In the genomic region with DNA sequence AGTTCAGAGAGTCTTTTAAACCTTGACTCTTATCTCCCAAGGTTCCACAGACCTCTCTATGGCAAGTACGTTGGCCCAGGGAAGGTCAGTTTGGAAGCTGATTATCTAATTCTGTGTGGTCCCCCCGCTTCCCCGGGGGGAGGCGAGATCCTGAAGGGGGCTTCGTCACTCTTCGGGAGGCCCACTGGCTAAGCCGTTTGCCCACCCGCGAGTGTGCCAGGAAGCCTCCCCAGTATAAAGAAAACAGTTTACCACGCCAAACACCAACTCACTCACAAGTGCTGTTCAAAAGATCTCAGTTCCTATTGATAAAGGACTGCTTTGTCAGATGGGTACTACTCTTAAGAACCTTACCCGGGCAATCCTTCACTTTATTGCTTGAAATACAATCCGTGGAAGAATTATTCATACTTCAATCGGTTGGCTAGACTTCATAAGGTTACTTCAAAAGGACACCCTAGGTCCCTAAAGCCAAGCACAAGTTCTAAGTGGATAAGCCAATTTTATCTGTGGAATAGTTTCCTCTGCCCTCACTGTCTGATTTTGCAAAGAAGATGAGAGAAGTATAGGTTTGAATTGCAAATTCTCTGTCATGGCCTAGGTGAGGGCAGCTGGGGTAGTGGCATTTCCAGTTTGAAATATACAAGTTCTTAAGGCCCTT, we compare ENCODE assay signal across 7 mouse cellular contexts.
DNase-seq lines count a peak whose midpoint lies in the region; ATAC-seq and TF ChIP-seq lines count a peak whose summit lies in the region.

No protein-coding gene starts in this region.

- DNase-seq in lung, embryonic 14.5 days: no peak
- no peak for DNase-seq in lung, postnatal 25 days (ENCODE audit: low spot score)
- DNase-seq in limb, embryonic 11.5 days (ENCODE audit: low spot score): no peak
- DNase-seq in right cerebral cortex, postnatal 25 days: no peak
- no peak for DNase-seq in left cerebral cortex, postnatal 10 days (ENCODE audit: extremely low spot score in 1 of 2, low spot score in 2 of 2)

- no peaks in the 10 kb centered on the region for H3K9me3 ChIP-seq in lung, embryonic 14.5 days (ENCODE audit: low read depth, low read length)
- no peaks in the 10 kb centered on the region for H3K9me3 ChIP-seq in forebrain, embryonic 12.5 days
- H3K9me3 ChIP-seq in limb, embryonic 11.5 days (ENCODE audit: control insufficient read depth, low read length): no peaks in the 10 kb centered on the region
- H3K9me3 ChIP-seq in neural tube, embryonic 15.5 days (replicated peaks): no peaks in the 10 kb centered on the region

- peaks cover 7% of the 10 kb centered on the region; the same call in 1 of the 2 replicates for H3K4me1 ChIP-seq in lung, embryonic 14.5 days (ENCODE audit: insufficient read depth)
- peaks cover 28% of the 10 kb centered on the region for H3K4me1 ChIP-seq in forebrain, embryonic 12.5 days
- H3K4me1 ChIP-seq in limb, embryonic 11.5 days (ENCODE audit: control insufficient read depth, insufficient read depth, low read length): peaks cover 5% of the 10 kb centered on the region; the same call in 1 of the 2 replicates
- peaks cover 21% of the 10 kb centered on the region for H3K4me1 ChIP-seq in neural tube, embryonic 15.5 days

- peak overlapping the region; percentile 93 for H3K4me2 ChIP-seq in lung, embryonic 14.5 days
- peak overlapping the region; percentile 86 for H3K4me2 ChIP-seq in forebrain, embryonic 12.5 days
- no peak overlapping the region for H3K4me2 ChIP-seq in limb, embryonic 11.5 days (ENCODE audit: low read depth, severe bottlenecking)
- peak overlapping the region; percentile 98 for H3K4me2 ChIP-seq in neural tube, embryonic 15.5 days

- H3K9ac ChIP-seq in lung, embryonic 14.5 days: 0 out of 2 replicates have a peak overlapping the region, but pooled peaks have one; percentile 77
- H3K9ac ChIP-seq in forebrain, embryonic 12.5 days: peak overlapping the region; percentile 83
- H3K9ac ChIP-seq in limb, embryonic 11.5 days (ENCODE audit: low read length): no peak overlapping the region
- no peak overlapping the region for H3K9ac ChIP-seq in neural tube, embryonic 15.5 days (replicated peaks)

- no peaks in the 10 kb centered on the region for H3K36me3 ChIP-seq in lung, embryonic 14.5 days (ENCODE audit: insufficient read depth)
- no peaks in the 10 kb centered on the region for H3K36me3 ChIP-seq in forebrain, embryonic 12.5 days (replicated peaks)
- H3K36me3 ChIP-seq in limb, embryonic 11.5 days (ENCODE audit: control insufficient read depth, insufficient read depth, low read length): no peaks in the 10 kb centered on the region
- no peaks in the 10 kb centered on the region for H3K36me3 ChIP-seq in neural tube, embryonic 15.5 days

- H3K4me3 ChIP-seq in lung, embryonic 14.5 days (ENCODE audit: low read depth, low read length): peak overlapping the region; percentile 65
- peak overlapping the region; percentile 64 for H3K4me3 ChIP-seq in forebrain, embryonic 12.5 days (replicated peaks)
- H3K4me3 ChIP-seq in limb, embryonic 11.5 days (ENCODE audit: low read depth, low read length): 0 out of 2 replicates have a peak overlapping the region, but pooled peaks have one; percentile 55
- H3K4me3 ChIP-seq in neural tube, embryonic 15.5 days (replicated peaks): peak overlapping the region; percentile 71

- ATAC-seq in lung, embryonic 14.5 days (ENCODE audit: insufficient read depth): no peak
- no peak for ATAC-seq in forebrain, embryonic 12.5 days (ENCODE audit: low FRiP score)
- no peak for ATAC-seq in limb, embryonic 11.5 days (ENCODE audit: insufficient number of reproducible peaks, low FRiP score, low TSS enrichment, low read depth)
- no peak for ATAC-seq in neural tube, embryonic 15.5 days (ENCODE audit: low FRiP score)

- H3K27me3 ChIP-seq in lung, embryonic 14.5 days (ENCODE audit: insufficient read depth, low read length): 0 out of 2 replicates have a peak, but pooled peaks cover 4% of the 10 kb centered on the region
- peaks cover 14% of the 10 kb centered on the region; the same call in 1 of the 2 replicates for H3K27me3 ChIP-seq in forebrain, embryonic 12.5 days
- peaks cover 5% of the 10 kb centered on the region; the same call in 1 of the 2 replicates for H3K27me3 ChIP-seq in limb, embryonic 11.5 days (ENCODE audit: control insufficient read depth, insufficient read depth, low read length)
- peaks cover 11% of the 10 kb centered on the region for H3K27me3 ChIP-seq in neural tube, embryonic 15.5 days (replicated peaks)

- WGBS in lung, embryonic 14.5 days: 18% methylated on average over 13 of the region's 13 CpGs
- 3% methylated on average over 13 of the region's 13 CpGs for WGBS in forebrain, embryonic 12.5 days
- 16% methylated on average over 13 of the region's 13 CpGs for WGBS in limb, embryonic 11.5 days
- 6% methylated on average over 13 of the region's 13 CpGs for WGBS in neural tube, embryonic 15.5 days

- intact Hi-C loops in left cerebral cortex, postnatal 10 days (cut with DNase I): no loop called here

- no peak overlapping the region for H3K27ac ChIP-seq in lung, embryonic 14.5 days (ENCODE audit: low read depth)
- no peak overlapping the region for H3K27ac ChIP-seq in forebrain, embryonic 12.5 days
- H3K27ac ChIP-seq in limb, embryonic 11.5 days (replicated peaks; ENCODE audit: low read depth, low read length): no peak overlapping the region
- peak overlapping the region; percentile 64; the same call in 1 of the 2 replicates for H3K27ac ChIP-seq in neural tube, embryonic 15.5 days (replicated peaks)

- TF ChIP-seq CTCF in lung, embryonic 14.5 days (IDR thresholded peaks at IDR 0.05; ENCODE audit: low read depth): no peak

Comparison
In these comparisons a context has a peak if more than half of its experiments do, and no peak if none do; other contexts are left out.
1. H3K9ac ChIP-seq: peak in lung, embryonic 14.5 days (single experiment) and forebrain, embryonic 12.5 days (single experiment); none in limb, embryonic 11.5 days (single experiment) and neural tube, embryonic 15.5 days (single experiment).
2. Peak in every context shown above with its lines, with median percentiles within 50 percentile points of each other: H3K4me3 ChIP-seq.